Mouse (Mus musculus) ES-E14 (cell line): ENCODE data around the gene Pak6.

Source experiments
- CHD2 ChIP-seq: IDR thresholded peaks from 2 replicates; pipeline ENCODE4 v1.6.1; 2014; ENCODE audit warnings: mild to moderate bottlenecking, low read depth, low read length, inconsistent platforms
- HCFC1 ChIP-seq: IDR thresholded peaks from 2 replicates; pipeline ENCODE4 v1.6.1; 2012; ENCODE audit warnings: low read length, inconsistent platforms, borderline replicate concordance; ENCODE audit not compliant: insufficient read depth
- ZC3H11A ChIP-seq: IDR thresholded peaks from 2 replicates; pipeline ENCODE4 v1.6.1; 2012; ENCODE audit warnings: low read depth, mild to moderate bottlenecking, inconsistent platforms, low read length, borderline replicate concordance
- ZNF384 ChIP-seq: IDR thresholded peaks from 2 replicates; pipeline ENCODE4 v1.6.1; 2012; ENCODE audit warnings: low read depth, low read length, inconsistent platforms

DNA sequence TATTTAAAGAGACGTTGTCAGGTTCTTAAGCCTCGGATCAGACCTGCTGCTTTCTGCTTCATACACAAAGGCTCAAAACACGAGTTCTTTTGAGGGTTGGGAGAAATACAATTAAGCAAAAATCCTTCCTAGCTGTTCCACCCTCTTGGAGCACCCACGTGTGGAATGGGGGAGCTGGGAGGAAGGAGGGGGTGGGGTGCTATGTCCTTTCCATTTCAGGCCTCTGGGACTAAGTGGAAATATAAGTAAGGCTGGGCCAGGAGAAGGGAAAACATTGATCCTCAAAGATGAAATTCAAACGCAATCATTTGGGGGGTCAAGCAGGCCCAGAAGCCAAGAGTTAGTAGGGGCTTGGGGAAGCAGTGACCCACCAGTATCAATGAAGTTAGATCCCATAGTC lies 38.1 kb downstream of the Pak6 start:
- TF ChIP-seq CHD2 (no peak), HCFC1 (no peak), ZC3H11A (no peak), ZNF384 (no peak)
